Mouse (Mus musculus) limb, embryonic 13.5 days (tissue): ENCODE data around the gene Glis1. TPM values are rescaled to one million over a fixed set of nuclear protein-coding genes. Genes with fewer than 3 reads are reported as not detected.
A peak's percentile ranks its signal among the peaks of the same experiment; 100 is the strongest.

Source experiments
- ATAC-seq: fragments of 200-750 bp; cut with Nextera tagmentation; 2 replicates; pipeline ENCODE4 v1.8.0; 2017; ENCODE audit warnings: low read depth, moderate number of reproducible peaks, moderate TSS enrichment; ENCODE audit not compliant: low FRiP score
- H3K27ac ChIP-seq: fragments of 300-500 bp; sonication (generic); 2 replicates; pipeline ENCODE4 v1.5.1; 2015; ENCODE audit warnings: inconsistent platforms, mild to moderate bottlenecking, moderate library complexity
- H3K27me3 ChIP-seq: fragments of 300-500 bp; sonication (generic); 2 replicates; pipeline ENCODE4 v1.6.1; 2015; ENCODE audit warnings: mild to moderate bottlenecking, inconsistent platforms
- H3K36me3 ChIP-seq: fragments of 300-500 bp; sonication (generic); 2 replicates; pipeline ENCODE4 v1.6.1; 2015; ENCODE audit warnings: inconsistent platforms, mild to moderate bottlenecking, moderate library complexity
- H3K4me1 ChIP-seq: fragments of 300-500 bp; sonication (generic); 2 replicates; pipeline ENCODE4 v1.6.1; 2015; ENCODE audit warnings: inconsistent platforms
- H3K4me2 ChIP-seq: fragments of 300-500 bp; sonication (generic); replicated peaks from 2 replicates; pipeline ENCODE4 v1.6.1; 2015; ENCODE audit warnings: inconsistent platforms, mild to moderate bottlenecking, moderate library complexity
- H3K4me3 ChIP-seq: fragments of 300-500 bp; sonication (generic); 2 replicates; pipeline ENCODE4 v1.5.1; 2015; ENCODE audit warnings: moderate library complexity, mild to moderate bottlenecking, inconsistent platforms
- H3K9ac ChIP-seq: fragments of 300-500 bp; sonication (generic); 2 replicates; pipeline ENCODE4 v1.6.1; 2015; ENCODE audit warnings: mild to moderate bottlenecking, inconsistent platforms
- H3K9me3 ChIP-seq: fragments of 300-500 bp; sonication (generic); 2 replicates; pipeline ENCODE4 v1.6.1; 2016; ENCODE audit warnings: inconsistent platforms
- WGBS: fragments of 180-500 bp; shearing (Covaris S2); methylation state at CpG from one replicate; pipeline ENCODE4 v1.1.7; 2015; 5-methylcytosine and 5-hydroxymethylcytosine counted together
- polyA plus RNA-seq: library from polyadenylated mRNA; unstranded; fragments of >200 nt; fragmentation: Nextera tagmentation; extraction: Ambion mirVana; gene quantifications from 2 replicates; pipeline ENCODE4 v1.2.1, GENCODE M21; 2015

Glis1 gene
- polyA plus RNA-seq, 1 experiment from 2014 or later: 10.9 TPM

- no peaks in the 10 kb centered on the region for H3K27me3 ChIP-seq
- peaks cover 25% of the 10 kb centered on the region for H3K4me1 ChIP-seq
- H3K9me3 ChIP-seq: no peaks in the 10 kb centered on the region
- no peak overlapping the region for H3K4me2 ChIP-seq
- H3K9ac ChIP-seq: no peak overlapping the region; the same call in 1 of the 2 replicates
- ATAC-seq: peak; percentile 60; the same call in 1 of the 2 replicates
- H3K36me3 ChIP-seq: no peaks in the 10 kb centered on the region
- 0 out of 2 replicates have a peak overlapping the region, but pooled peaks have one; percentile 52 for H3K27ac ChIP-seq
- WGBS: 34% methylated on average over 11 of the region's 11 CpGs
- no peak overlapping the region for H3K4me3 ChIP-seq
These were observed 89.3 kb downstream of the Glis1 start for GRCm38 (mm10) chr4:107523607-107524151.

GRCm38 (mm10) chr4:107535126-107535525 is 100.7 kb downstream of the Glis1 start:
- 0 out of 2 replicates have a peak, but pooled peaks cover 4% of the 10 kb centered on the region for H3K9me3 ChIP-seq
- H3K4me2 ChIP-seq: no peak overlapping the region
- H3K36me3 ChIP-seq: no peaks in the 10 kb centered on the region
- H3K4me3 ChIP-seq: no peak overlapping the region
- peaks cover 44% of the 10 kb centered on the region for H3K4me1 ChIP-seq
- peaks cover 14% of the 10 kb centered on the region for H3K27me3 ChIP-seq
- no peak for ATAC-seq
- 55% methylated on average over 11 of the region's 11 CpGs for WGBS
- H3K27ac ChIP-seq: no peak overlapping the region
- no peak overlapping the region for H3K9ac ChIP-seq

- no peak overlapping the region for H3K27ac ChIP-seq
- H3K4me1 ChIP-seq: peaks cover 52% of the 10 kb centered on the region
- 4% methylated on average over 13 of the region's 13 CpGs for WGBS
- no peaks in the 10 kb centered on the region for H3K36me3 ChIP-seq
- H3K27me3 ChIP-seq: peaks cover 14% of the 10 kb centered on the region
- H3K9me3 ChIP-seq: 0 out of 2 replicates have a peak, but pooled peaks cover under 1% of the 10 kb centered on the region
- peak overlapping the region; percentile 54 for H3K9ac ChIP-seq
- H3K4me2 ChIP-seq: peak overlapping the region; percentile 46
- peak; percentile 63; the same call in 1 of the 2 replicates for ATAC-seq
- H3K4me3 ChIP-seq: 0 out of 2 replicates have a peak overlapping the region, but pooled peaks have one; percentile 3
These were observed 103.7 kb downstream of the Glis1 start for GRCm38 (mm10) chr4:107538116-107538515.

- WGBS: 45% methylated on average over 3 of the region's 3 CpGs
- no peak overlapping the region for H3K27ac ChIP-seq
- peaks cover 52% of the 10 kb centered on the region for H3K4me1 ChIP-seq
- no peaks in the 10 kb centered on the region for H3K36me3 ChIP-seq
- H3K4me2 ChIP-seq: peak overlapping the region; percentile 46
- peak overlapping the region; percentile 54 for H3K9ac ChIP-seq
- H3K4me3 ChIP-seq: no peak overlapping the region
- no peaks in the 10 kb centered on the region for H3K9me3 ChIP-seq
- H3K27me3 ChIP-seq: peaks cover 14% of the 10 kb centered on the region
- ATAC-seq: no peak
These were observed 104.2 kb downstream of the Glis1 start for GRCm38 (mm10) chr4:107538561-107538960.

- peaks cover 14% of the 10 kb centered on the region for H3K27me3 ChIP-seq
- no peaks in the 10 kb centered on the region for H3K9me3 ChIP-seq
- H3K4me1 ChIP-seq: peaks cover 51% of the 10 kb centered on the region
- whole genome bisulfite sequencing: 73% methylated on average over 3 of the region's 3 CpGs
- H3K9ac ChIP-seq: no peak overlapping the region
- H3K36me3 ChIP-seq: no peaks in the 10 kb centered on the region
- H3K4me3 ChIP-seq: no peak overlapping the region
- H3K27ac ChIP-seq: no peak overlapping the region
- ATAC-seq: no peak
- H3K4me2 ChIP-seq: no peak overlapping the region; the same call in 1 of the 2 replicates
These were observed 104.6 kb downstream of the Glis1 start for GRCm38 (mm10) chr4:107539021-107539420.

- Histone ChIP-seq H3K36me3 (no peaks in the 10 kb centered on the region), H3K4me1 (peaks cover 52% of the 10 kb centered on the region), H3K9ac (no peak overlapping the region), H3K27ac (no peak overlapping the region), H3K4me3 (no peak overlapping the region), H3K27me3 (peaks cover 13% of the 10 kb centered on the region), H3K9me3 (no peaks in the 10 kb centered on the region), H3K4me2 (no peak overlapping the region)
- WGBS: 68% methylated on average over 4 of the region's 4 CpGs
- ATAC-seq: no peak
These were observed 107.4 kb downstream of the Glis1 start for GRCm38 (mm10) chr4:107541821-107542220.

GRCm38 (mm10) chr4:107544843-107545242 is 110.5 kb downstream of the Glis1 start:
- no peak for ATAC-seq

GRCm38 (mm10) chr4:107545726-107546125 is 111.3 kb downstream of the Glis1 start:
- 88% methylated on average over 1 of the region's 1 CpGs for WGBS
- Histone ChIP-seq H3K4me3 (no peak overlapping the region), H3K27ac (no peak overlapping the region), H3K36me3 (no peaks in the 10 kb centered on the region), H3K4me2 (no peak overlapping the region), H3K4me1 (peaks cover 66% of the 10 kb centered on the region), H3K9ac (no peak overlapping the region), H3K9me3 (no peaks in the 10 kb centered on the region), H3K27me3 (no peaks in the 10 kb centered on the region)
- ATAC-seq: no peak

More at GRCm38 (mm10) chr4:107544843-107545242, 110.5 kb downstream of the Glis1 start:
- H3K4me2 ChIP-seq: no peak overlapping the region
- H3K9ac ChIP-seq: no peak overlapping the region
- no peaks in the 10 kb centered on the region for H3K27me3 ChIP-seq
- H3K9me3 ChIP-seq: no peaks in the 10 kb centered on the region
- H3K27ac ChIP-seq: no peak overlapping the region
- 51% methylated on average over 5 of the region's 5 CpGs for WGBS
- H3K4me3 ChIP-seq: no peak overlapping the region
- H3K36me3 ChIP-seq: no peaks in the 10 kb centered on the region
- H3K4me1 ChIP-seq: peaks cover 57% of the 10 kb centered on the region

GRCm38 (mm10) chr4:107546525-107546924 is 112.1 kb downstream of the Glis1 start:
- Histone ChIP-seq H3K4me3 (no peak overlapping the region), H3K27ac (peak overlapping the region; percentile 44; the same call in 1 of the 2 replicates), H3K9me3 (no peaks in the 10 kb centered on the region), H3K4me1 (peaks cover 74% of the 10 kb centered on the region), H3K4me2 (no peak overlapping the region), H3K36me3 (no peaks in the 10 kb centered on the region), H3K9ac (no peak overlapping the region), H3K27me3 (no peaks in the 10 kb centered on the region)
- WGBS: 26% methylated on average over 8 of the region's 8 CpGs
- ATAC-seq: peak; percentile 30; the same call in 1 of the 2 replicates

GRCm38 (mm10) chr4:107550096-107550495 is 115.7 kb downstream of the Glis1 start:
- H3K4me3 ChIP-seq: no peak overlapping the region
- no peaks in the 10 kb centered on the region for H3K36me3 ChIP-seq
- peaks cover 79% of the 10 kb centered on the region for H3K4me1 ChIP-seq

GRCm38 (mm10) chr4:107550546-107550945 is 116.2 kb downstream of the Glis1 start:
- Histone ChIP-seq H3K36me3 (no peaks in the 10 kb centered on the region), H3K4me3 (no peak overlapping the region), H3K4me2 (no peak overlapping the region), H3K27ac (peak overlapping the region; percentile 73), H3K9ac (no peak overlapping the region), H3K27me3 (no peaks in the 10 kb centered on the region), H3K4me1 (peaks cover 78% of the 10 kb centered on the region), H3K9me3 (no peaks in the 10 kb centered on the region)
- WGBS: 58% methylated on average over 3 of the region's 3 CpGs
- ATAC-seq: peak; percentile 60; the same call in 1 of the 2 replicates

More at GRCm38 (mm10) chr4:107550096-107550495, 115.7 kb downstream of the Glis1 start:
- no peak for ATAC-seq
- Histone ChIP-seq H3K27me3 (no peaks in the 10 kb centered on the region), H3K4me2 (no peak overlapping the region), H3K27ac (peak overlapping the region; percentile 73; the same call in 1 of the 2 replicates), H3K9me3 (no peaks in the 10 kb centered on the region), H3K9ac (no peak overlapping the region)
- WGBS: 64% methylated on average over 10 of the region's 10 CpGs

- no peaks in the 10 kb centered on the region for H3K36me3 ChIP-seq
- 80% methylated on average over 5 of the region's 5 CpGs for WGBS
- H3K4me1 ChIP-seq: peaks cover 72% of the 10 kb centered on the region
- no peaks in the 10 kb centered on the region for H3K9me3 ChIP-seq
- no peak overlapping the region for H3K27ac ChIP-seq
- H3K27me3 ChIP-seq: no peaks in the 10 kb centered on the region
- no peak for ATAC-seq
- H3K4me3 ChIP-seq: no peak overlapping the region
- no peak overlapping the region for H3K9ac ChIP-seq
- no peak overlapping the region for H3K4me2 ChIP-seq
These were observed 118.3 kb downstream of the Glis1 start for GRCm38 (mm10) chr4:107552696-107553095.
